8 mouse cellular contexts compared by ENCODE assay signal in genomic region chr11:76398312-76398797, GRCm38 (mm10). TPM values are rescaled to one million over a fixed set of nuclear protein-coding genes. Genes with fewer than 3 reads are reported as not detected.
DNase-seq lines count a peak whose midpoint lies in the region; ATAC-seq and TF ChIP-seq lines count a peak whose summit lies in the region.

No protein-coding gene starts in this region.

- H3K9ac ChIP-seq in ES-Bruce4 (ENCODE audit: low read depth, poor library complexity, severe bottlenecking) = peak overlapping the region; percentile 84
- peak overlapping the region; percentile 69 for H3K9ac ChIP-seq in liver, embryonic 16.5 days (ENCODE audit: low read depth, low read length)

- no peak for TF ChIP-seq POLR2A in ES-Bruce4 (IDR thresholded peaks at IDR 0.05; ENCODE audit: insufficient read depth, low read length)
- no peak for TF ChIP-seq POLR2A in small intestine, adult 2 months (IDR thresholded peaks at IDR 0.05; ENCODE audit: low read depth, low read length)

- no peaks in the 10 kb centered on the region for H3K36me3 ChIP-seq in ES-Bruce4 (ENCODE audit: control insufficient read depth, insufficient read depth, low read length, poor library complexity, severe bottlenecking)
- H3K36me3 ChIP-seq in liver, embryonic 16.5 days (ENCODE audit: control insufficient read depth, insufficient read depth) = no peaks in the 10 kb centered on the region
- no peaks in the 10 kb centered on the region for H3K36me3 ChIP-seq in small intestine, adult 2 months (ENCODE audit: control insufficient read depth, insufficient read depth, low read length)

- peak; percentile 13; the same call in 1 of the 2 replicates for ATAC-seq in frontal cortex, adult (ENCODE audit: low TSS enrichment)
- peak; percentile 33 for ATAC-seq in liver, embryonic 16.5 days (ENCODE audit: low read depth)

- H3K27me3 ChIP-seq in ES-Bruce4 (ENCODE audit: control insufficient read depth, insufficient read depth, low read length, poor library complexity, severe bottlenecking) = no peaks in the 10 kb centered on the region
- peaks cover 12% of the 10 kb centered on the region for H3K27me3 ChIP-seq in liver, embryonic 16.5 days (ENCODE audit: control insufficient read depth, insufficient read depth, low read depth, low read length)
- H3K27me3 ChIP-seq in small intestine, adult 2 months (ENCODE audit: control insufficient read depth, insufficient read depth, low read length) = no peaks in the 10 kb centered on the region

- H3K27ac ChIP-seq in ES-Bruce4 (ENCODE audit: insufficient read depth, low read length) = no peak overlapping the region
- H3K27ac ChIP-seq in liver, embryonic 16.5 days (ENCODE audit: low read length) = 0 out of 2 replicates have a peak overlapping the region, but pooled peaks have one; percentile 11
- 0 out of 2 replicates have a peak overlapping the region, but pooled peaks have one; percentile 3 for H3K27ac ChIP-seq in small intestine, adult 2 months (ENCODE audit: insufficient read depth, low read depth, low read length)

- no peak for TF ChIP-seq EP300 in ES-Bruce4 (IDR thresholded peaks at IDR 0.05; ENCODE audit: insufficient read depth, low read depth, low read length)

- H3K4me1 ChIP-seq in ES-Bruce4 (ENCODE audit: control insufficient read depth, insufficient read depth, low read length) = peaks cover 8% of the 10 kb centered on the region
- peaks cover 19% of the 10 kb centered on the region for H3K4me1 ChIP-seq in liver, embryonic 16.5 days (ENCODE audit: control insufficient read depth, low read depth, low read length)
- H3K4me1 ChIP-seq in small intestine, adult 2 months (ENCODE audit: control insufficient read depth, insufficient read depth, insufficient read length, low read length) = peaks cover 7% of the 10 kb centered on the region

- DNase-seq in frontal cortex, adult 2 months (ENCODE audit: extremely low spot score in 1 of 2, low spot score in 1 of 2) = no peak
- DNase-seq in embryo, embryonic 10.5 days (ENCODE audit: low spot score) = peak; percentile 65
- peak; percentile 53 for DNase-seq in heart, postnatal 4 days
- no peak for DNase-seq in right cerebral cortex, postnatal 25 days

- H3K9me3 ChIP-seq in ES-Bruce4 (replicated peaks; ENCODE audit: control insufficient read depth, insufficient read depth, low read length, poor library complexity, severe bottlenecking) = no peaks in the 10 kb centered on the region
- H3K9me3 ChIP-seq in liver, embryonic 16.5 days (replicated peaks; ENCODE audit: control insufficient read depth, low read length) = no peaks in the 10 kb centered on the region

- WGBS in liver, embryonic 16.5 days (ENCODE audit: insufficient replicate concordance) = under 1% methylated on average over 33 of the region's 33 CpGs
- WGBS in small intestine, adult 2 months = under 1% methylated on average over 33 of the region's 33 CpGs

- peak overlapping the region; percentile 85 for H3K4me3 ChIP-seq in ES-Bruce4 (ENCODE audit: low read depth, low read length)
- H3K4me3 ChIP-seq in liver, embryonic 16.5 days (ENCODE audit: low read depth, low read length) = peak overlapping the region; percentile 68
- H3K4me3 ChIP-seq in small intestine, adult 2 months (ENCODE audit: low read depth, low read length) = peak overlapping the region; percentile 70

- no peak for TF ChIP-seq CTCF in ES-Bruce4 (IDR thresholded peaks at IDR 0.05; ENCODE audit: low read depth, low read length)
- TF ChIP-seq CTCF in small intestine, adult 2 months (IDR thresholded peaks at IDR 0.05; ENCODE audit: extremely low read depth, insufficient read length, insufficient replicate concordance, low read depth, low read length) = no peak

- peak overlapping the region; percentile 96 for H3K4me2 ChIP-seq in liver, embryonic 16.5 days (ENCODE audit: low read depth, low read length)

RNA-seq across cellular contexts. Expression of gene Nxn, which starts 0.6 kb away (rescaled TPM):
- 9.2 and 9.8 TPM in 2 replicates for polyA plus RNA-seq in frontal cortex, adult 2 months (2012; rRNA removed)
- 51.7 and 57.7 TPM in 2 replicates for polyA plus RNA-seq in ES-Bruce4 (2011; ENCODE audit: insufficient read depth, insufficient read length, low read depth, missing spikeins)
- 10 to 100 TPM; 17.2 to 20.5 TPM for total RNA-seq in heart, postnatal 4 days (2021)
- polyA plus RNA-seq in liver, embryonic 16.5 days (2015; fragmentation: Nextera tagmentation; extraction: Ambion mirVana) = 2.0 and 2.6 TPM in 2 replicates
- polyA plus RNA-seq in small intestine, adult 2 months (2012; rRNA removed) = 5.4 and 7.4 TPM in 2 replicates

RNA-seq across cellular contexts. Expression of gene Timm22, which starts 8.4 kb away (rescaled TPM):
- polyA plus RNA-seq in frontal cortex, adult 2 months (2012; rRNA removed) = 20.9 and 31.4 TPM in 2 replicates
- 16.9 and 19.1 TPM in 2 replicates for polyA plus RNA-seq in ES-Bruce4 (2011; ENCODE audit: insufficient read depth, insufficient read length, low read depth, missing spikeins)
- 10 to 100 TPM; 38.9 to 48.2 TPM for total RNA-seq in heart, postnatal 4 days (2021)
- 33.7 and 35.7 TPM in 2 replicates for polyA plus RNA-seq in liver, embryonic 16.5 days (2015; fragmentation: Nextera tagmentation; extraction: Ambion mirVana)
- 8.9 and 10.3 TPM in 2 replicates for polyA plus RNA-seq in small intestine, adult 2 months (2012; rRNA removed)

Comparison
In these comparisons a context has a peak if more than half of its experiments do, and no peak if none do; other contexts are left out.
1. DNase-seq: peak in embryo, embryonic 10.5 days (single experiment) and heart, postnatal 4 days (single experiment); none in frontal cortex, adult 2 months (0 of 2) and right cerebral cortex, postnatal 25 days (single experiment).
2. Peak in every context shown above with its lines, with median percentiles within 50 percentile points of each other: H3K4me3 ChIP-seq.